Mouse (Mus musculus) left cerebral cortex, adult 18-20 months (tissue): ENCODE data around the gene F2. TPM values are rescaled to one million over a fixed set of nuclear protein-coding genes. Genes with fewer than 3 reads are reported as not detected.
"Not testable (repeated sequence)": the region's sequence is repeated elsewhere in the genome, so short reads cannot be mapped to it uniquely, and the experiment has no call there.

Experiments used
- DNase-seq, 2 experiments: peaks; one replicate each; pipeline ENCODE4 v3.0.0; 2021 to 2022; ENCODE audit warnings: low spot score in 2 of 2, mixed read lengths in 1 of 2
- total RNA-seq, 2 experiments: library from RNA; stranded (reverse); gene quantifications; 2 replicates each; pipeline ENCODE4 v1.2.3; 2021

Gene F2
- total RNA-seq, 2 experiments from 2014 or later, result 0.14 TPM; not detected in 1

DNA sequence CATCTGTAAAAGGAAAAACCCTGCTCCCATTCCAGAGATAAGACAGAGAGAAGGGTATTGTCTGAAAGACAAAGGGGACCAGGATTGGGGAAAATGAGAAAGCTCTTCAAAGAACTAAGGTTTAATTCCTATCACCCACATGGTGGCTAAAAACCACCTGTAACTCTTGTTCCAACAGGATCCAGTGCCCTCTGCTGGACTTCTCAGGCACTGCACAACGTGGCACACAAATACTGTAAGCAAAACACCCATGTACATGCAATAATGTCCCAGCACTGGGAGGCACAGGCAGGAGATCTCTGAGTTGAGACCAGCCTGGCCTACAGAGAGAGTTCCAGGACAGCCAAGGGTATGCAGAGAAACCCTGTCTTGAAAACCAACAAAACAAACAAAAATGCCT is 10.5 kb upstream of the F2 start:
- peak; percentile 43 to 64 for DNase-seq

DNA sequence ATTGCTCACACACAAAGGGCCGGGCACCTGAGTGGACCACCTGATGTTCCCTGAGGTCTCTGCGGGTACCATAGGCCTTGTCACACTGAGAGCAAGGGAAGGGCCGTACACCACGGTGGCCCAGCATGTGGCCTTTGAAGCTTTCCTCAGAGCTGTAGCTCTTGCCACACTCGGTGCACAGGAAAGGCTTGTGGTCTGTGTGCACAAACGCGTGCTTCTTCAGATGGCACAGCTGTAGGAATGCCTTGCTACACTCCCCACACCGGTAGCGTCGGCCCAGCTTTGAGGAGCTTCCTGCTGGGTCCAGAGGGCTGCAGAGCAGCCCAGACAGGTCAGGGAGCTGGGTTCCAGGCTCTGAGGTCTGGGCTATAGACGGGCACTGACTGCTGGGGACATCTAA is 9.6 kb upstream of the F2 start:
- no peak for DNase-seq

DNA sequence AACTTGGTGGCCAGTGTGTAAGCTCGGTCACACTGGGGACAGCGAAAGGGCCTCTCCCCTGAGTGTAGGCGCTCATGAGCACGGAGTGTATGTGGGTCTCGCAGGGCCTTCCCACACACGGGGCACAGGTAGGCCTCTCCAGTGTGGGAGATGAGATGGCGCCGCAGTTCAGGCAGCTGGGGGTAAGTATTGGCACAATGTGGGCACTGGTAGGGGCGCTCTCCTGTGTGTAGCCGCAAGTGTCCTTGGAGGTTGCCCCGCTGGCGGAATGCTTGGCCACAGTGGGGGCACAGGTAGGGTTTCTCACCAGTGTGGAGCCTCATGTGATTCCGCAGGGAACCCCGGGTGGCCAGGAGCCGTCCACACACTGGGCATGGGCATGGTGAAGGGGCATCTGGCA is 9.1 kb upstream of the F2 start:
- DNase-seq, result no peak

DNA sequence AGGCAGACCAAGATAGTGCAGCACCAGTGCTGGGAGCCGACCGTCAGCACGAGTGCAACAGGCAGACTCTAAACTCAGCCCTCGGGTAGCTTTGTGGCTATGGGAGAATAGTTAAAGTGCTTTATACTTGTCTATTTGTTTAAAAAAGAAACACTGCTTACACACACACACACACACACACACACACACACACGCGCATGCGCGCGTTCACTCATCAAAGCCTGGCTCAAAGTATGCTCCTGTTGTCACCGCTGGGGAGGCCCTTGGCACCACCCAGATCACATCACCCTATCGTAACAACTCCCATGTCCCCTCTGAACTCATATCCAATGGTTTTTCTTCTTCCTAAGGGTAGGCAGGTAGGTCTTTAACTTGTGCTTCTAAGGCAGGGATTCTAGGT is 7.8 kb upstream of the F2 start:
- DNase-seq, result no peak

DNA sequence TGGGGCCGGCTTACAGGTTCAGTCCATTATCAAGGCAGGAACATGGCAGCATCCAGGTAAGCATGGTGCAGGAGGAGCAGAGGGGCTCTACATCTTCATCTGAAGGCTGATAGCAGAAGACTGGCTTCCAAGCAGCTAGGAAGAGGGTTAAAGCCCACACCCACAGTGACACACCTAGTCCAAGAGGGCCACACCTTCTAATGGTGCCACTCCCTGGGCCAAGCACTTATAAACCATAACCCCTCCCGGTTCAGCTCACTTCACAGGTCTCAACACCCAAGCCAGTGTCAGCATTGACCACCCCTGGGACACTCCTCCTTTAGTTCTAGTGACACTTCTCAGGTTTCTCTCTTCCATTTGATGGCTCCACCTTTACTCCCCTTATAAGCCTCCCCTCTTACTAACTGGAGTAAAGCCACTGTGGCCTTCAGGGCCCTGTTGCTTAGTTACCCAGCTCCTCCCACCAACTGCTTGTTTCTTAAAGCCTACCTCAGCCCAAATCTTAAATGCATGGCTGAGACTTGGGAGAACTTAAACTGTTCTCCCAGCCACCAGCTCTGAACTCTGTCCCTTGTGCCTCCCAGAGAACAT is 6.7 kb upstream of the F2 start:
- DNase-seq, result no peak

DNA sequence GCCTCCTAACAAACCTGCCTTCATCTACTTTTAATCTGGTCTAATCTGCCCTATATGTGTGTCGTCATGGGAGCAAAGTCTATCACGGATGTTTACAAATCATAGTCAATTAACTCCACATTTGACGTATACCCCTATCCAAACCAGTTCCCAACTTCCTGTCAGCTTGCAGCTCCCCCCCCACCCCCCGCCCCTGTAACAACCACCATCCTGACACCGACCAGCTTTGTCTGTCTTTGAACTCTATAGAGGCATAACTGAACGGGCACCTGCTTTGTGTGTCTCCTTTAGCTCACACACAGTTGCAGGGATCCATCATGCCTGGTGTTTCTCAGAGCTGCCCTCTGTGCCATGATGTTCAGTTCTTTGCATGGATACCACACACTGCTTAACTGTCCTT is 2.7 kb upstream of the F2 start:
- no peak for DNase-seq

DNA sequence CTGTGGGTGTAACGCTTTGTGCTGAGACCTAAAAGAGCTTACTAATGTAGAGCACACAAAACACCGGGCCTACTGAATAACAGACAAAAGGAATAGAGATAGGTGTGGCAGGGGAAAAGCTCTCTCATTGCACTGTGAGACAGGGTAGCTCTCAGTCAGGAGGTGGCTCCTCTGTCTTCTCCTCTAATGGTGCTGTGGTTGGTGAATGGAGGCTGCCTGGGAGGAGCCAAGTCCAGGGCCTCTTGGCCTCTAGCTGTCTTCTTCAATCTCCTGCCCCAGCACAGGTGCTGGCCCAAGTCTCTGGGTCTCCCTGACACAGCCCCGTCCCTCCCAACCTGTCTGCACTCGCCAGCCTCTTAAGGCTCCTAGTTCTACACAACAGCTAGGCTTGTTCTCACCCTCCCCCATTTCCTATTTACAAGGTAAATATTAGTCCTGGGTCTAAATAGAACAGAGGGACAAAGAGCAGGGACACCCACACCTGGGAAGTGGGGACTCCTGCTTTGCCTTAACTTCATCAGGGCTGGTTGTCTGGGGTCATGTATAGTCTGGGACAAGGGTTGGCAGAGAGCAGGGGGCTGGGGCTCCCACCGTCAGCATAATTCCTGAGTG is 619 bp upstream of the F2 start:
- no peak for DNase-seq

DNA sequence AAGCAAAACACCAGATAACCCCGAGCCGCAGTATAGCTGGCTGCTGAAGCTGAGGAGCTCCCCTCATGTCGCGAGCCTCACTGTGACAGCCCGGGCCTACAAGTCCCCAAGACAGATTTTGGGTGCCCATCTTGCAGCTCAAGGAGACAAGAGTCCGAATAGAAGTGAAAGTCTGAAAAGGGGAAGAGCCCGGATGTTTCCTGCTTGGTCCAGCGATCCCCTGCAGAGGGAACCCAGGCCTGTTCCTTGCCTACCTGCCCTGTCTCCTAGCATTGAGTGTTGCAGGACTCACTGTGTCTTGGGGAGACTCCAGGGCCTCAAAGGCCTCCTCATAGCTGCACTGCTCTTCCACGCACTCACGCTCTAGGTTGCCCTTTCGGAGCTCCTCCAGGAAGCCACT is 728 bp downstream of the F2 start:
- DNase-seq, result no peak

DNA sequence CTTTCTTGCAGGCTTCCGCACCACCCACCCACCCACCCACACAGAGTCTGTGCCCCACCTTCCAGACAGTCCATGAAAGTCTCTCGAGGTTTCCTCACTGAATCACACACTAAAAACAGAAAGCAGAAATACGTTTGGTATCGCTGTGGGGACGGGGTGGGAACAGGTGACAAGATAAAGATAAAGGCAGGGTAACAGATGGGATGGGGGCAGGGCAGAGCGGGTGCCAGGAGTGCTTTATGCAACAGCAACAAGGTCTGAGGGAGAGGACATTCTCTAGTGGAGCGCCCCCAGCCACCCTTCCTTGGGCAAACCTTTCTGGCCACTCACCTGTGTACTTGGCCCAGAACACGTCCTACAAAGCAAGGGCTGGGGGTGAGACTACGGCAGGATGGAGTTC is 1.4 kb downstream of the F2 start:
- peak in 1 of 2 experiments; percentile 23 for DNase-seq

DNA sequence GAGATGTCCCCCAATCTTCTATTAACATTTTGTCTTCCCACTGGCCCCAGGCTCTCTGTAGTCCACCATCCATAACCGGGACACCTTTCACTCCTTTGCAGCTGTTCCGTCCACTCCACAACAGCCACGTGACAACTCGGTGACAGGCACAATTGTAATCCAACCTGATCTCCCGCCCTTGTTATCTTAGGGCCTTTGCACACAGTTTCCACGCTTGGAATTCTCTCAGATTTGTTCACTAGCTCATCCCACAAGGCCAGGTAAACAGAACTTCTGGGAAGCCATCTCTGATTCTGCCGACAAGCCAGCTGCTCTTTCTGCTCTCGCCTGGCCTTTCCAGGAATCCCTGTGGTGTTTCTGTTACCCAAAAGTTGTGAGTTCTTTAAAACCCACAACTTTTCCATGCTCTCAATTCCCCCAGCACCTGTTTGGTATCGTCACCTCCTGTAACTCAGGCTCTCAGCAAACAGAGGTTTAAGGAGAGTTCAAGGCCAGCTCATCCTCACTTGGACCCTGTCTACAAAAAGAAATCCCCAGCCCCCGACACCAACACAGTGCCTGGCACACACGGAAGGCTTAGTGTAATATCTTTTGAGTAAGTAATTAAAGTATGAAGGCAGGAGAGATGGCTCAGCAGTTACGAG is 2.8 kb downstream of the F2 start:
- DNase-seq, result no peak

DNA sequence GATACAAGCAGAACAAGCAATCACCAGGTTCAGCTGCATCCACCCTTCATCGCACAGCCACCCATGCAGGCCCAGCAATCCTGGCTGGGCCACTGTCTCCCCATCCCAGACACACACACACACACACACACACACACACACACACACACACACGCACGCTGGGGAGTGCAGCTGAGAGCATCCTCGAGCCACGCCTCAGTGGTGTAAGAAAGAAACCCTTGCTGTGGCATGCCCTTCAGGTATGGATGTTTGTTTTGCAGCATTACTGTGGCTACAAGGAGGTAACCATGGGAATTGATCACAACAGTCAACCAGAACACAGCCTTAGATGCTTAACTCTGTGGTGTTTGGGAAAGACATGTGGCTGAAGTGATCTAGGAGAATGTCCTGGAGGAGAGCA is 3.9 kb downstream of the F2 start:
- DNase-seq, result no peak

DNA sequence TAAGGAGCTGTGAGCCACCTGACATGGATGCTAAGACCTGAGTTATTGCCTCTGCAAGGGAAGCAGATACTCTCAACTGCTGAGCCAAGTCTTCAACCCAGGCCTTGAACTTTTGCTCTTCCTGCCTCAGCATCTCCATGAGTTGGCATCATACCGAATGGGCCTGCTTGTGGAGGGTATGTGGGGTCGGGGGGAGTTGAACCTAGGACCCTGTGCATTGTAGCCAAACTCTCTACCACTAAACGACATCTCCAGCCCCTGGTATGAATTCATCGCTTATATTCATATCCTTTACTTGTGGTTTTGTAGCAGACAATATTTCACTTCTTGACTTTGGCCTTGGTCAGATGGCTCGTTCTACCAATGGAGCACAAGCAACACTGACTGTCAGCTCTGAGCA is 4.4 kb downstream of the F2 start:
- no peak for DNase-seq

DNA sequence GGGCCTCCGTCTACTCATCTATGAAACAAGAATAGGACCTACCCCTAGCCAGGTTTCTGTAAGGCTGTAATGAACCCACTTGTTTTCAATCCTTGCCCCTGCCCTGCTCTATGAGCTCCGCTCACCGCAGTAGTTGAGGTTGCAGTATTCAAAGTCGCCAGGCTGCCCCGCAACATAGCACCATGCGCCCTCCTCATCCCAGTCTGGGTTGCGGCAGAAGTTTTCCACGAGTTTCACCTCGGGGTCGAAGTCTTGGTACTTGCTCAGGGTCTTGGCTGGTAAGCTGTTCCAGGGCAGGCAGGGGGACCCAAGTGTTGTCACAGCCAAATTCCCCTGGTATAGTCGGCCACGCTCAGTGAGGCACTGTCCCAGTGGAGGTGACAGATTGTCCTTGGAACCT is 5.8 kb downstream of the F2 start:
- no peak for DNase-seq

DNA sequence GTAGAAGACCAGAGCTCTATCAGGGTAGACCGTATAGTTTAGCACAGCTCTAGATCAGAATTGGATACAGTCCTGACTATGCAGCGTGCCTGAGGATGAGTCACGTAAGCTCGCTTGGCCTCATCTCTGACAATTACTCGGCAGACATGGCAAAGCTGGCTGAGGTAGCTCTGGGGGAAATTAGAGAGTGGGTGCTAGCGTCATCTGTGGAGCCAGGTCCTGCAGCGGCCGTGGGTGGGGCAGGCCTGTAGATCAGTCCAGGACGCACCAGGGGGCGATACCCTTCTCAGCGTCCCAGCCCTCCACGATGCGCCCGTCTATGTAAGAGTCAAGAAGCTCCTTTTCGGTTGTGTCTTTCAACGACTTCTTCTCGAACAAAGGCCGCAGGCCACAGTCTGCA is 6.5 kb downstream of the F2 start:
- peak; percentile 24 to 32 for DNase-seq

DNA sequence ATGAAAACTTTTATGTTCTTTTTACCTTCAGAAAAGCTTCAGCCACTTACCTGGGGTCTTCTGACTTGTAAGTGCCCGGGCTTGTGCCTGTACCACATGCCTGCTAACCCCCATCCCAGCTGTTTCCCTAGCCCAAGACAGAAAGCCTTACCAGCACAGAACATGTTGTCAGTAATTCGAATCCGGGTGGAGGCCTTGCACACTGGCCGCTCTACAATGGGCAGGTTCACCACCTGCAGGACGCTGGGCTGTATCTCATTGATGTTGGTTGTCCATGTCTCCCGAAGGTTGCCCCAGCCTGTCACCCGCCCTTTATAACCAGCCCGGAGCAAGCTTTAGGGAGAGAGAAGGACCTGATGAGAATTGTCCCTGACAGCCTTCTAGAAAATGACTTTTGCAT is 8.0 kb downstream of the F2 start:
- no peak for DNase-seq

DNA sequence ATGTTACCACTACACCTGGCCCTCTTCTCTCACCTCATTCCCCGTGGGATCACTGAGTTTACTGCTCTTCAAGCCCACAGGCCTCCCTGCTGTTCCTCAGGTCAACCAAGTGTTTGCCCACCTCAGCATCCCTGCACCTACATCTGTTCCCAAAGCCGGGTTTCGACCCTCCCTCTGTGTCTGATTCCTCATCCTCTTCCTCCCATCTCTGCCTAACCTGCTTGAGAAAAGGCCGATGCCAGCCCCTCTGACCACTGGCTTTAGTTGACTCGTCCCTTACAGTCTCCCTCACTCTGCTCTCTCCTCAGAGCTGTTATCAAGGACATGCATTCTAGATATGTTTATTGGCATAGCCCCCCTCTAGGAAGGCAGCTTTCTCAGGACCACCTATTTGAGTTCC is 8.7 kb downstream of the F2 start:
- DNase-seq, result no peak

DNA sequence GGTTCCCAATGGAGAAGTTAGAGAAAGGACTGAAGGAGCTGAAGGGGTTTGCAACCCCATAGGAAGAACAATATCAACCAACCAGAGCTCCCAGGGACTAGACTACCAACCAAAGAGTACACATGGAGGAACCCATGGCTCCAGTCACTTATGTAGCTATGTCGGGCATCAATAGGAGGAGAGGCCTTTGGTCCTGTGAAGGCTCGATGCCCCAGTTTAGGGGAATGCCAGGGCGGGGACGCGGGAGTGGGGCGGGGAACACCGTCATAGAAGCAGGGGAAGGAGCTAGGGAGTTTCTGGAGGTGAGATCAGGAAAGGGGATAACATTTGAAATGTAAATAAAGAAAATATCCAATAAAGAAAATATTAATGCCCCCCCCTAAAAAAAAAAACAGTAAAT is 12.8 kb downstream of the F2 start:
- DNase-seq, result not testable (repeated sequence)

DNA sequence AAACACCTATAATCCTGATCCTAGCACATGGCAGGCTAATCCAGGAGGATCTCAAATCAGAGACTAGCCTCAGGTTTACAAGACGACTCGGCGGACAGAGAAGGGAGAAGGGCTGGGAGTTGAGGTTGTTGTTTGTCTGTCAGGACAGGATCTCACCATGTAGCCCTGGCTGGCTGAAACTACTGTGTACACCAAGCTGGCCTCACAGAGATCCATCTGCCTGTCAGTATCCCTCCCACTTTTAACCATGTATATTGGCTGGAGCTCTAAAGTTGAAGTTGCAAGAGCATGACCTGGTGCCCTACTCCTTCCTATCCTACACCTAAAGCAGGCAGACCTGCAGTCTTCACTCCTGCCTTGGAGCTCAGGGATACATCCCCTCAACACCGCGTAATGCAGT is 13.9 kb downstream of the F2 start:
- DNase-seq, result no peak

DNA sequence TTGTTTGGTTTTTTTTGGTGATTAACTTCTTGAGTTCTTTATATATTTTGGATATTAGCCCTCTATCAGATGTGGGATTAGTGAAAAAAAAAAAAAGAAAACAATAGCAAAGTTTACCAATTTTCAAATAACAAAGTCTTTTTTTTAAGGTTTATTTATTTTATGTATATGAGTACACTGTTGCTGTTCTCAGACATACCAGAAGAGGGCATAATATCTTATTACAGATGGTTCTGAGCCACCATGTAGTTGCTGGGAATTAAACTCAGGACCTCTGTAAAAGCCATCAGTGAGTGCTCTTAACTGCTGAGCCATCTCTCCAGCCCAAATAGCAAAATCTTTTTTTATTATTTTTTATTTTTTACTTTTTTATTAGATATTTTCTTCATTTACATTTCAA is 26.8 kb downstream of the F2 start:
- not testable (repeated sequence) for DNase-seq

DNA sequence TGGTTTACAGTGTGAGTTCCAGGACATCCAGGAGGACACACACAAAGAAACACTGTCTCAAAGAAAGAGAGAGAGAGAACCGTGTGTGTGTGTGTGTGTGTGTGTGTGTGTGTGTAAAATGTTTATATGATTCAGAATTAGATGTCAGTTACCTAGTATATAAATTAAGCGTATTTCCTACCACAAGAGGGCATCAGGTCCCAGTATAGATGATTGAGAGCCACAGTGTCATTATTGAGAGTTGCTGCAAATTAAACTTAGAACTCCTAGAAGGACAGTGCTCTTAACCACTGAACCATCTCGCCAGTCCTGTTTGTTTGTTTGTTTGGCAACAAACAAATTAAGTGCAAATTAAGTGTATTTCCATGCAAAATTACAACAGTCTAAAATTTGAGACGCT is 33.8 kb downstream of the F2 start:
- DNase-seq, result no peak

DNA sequence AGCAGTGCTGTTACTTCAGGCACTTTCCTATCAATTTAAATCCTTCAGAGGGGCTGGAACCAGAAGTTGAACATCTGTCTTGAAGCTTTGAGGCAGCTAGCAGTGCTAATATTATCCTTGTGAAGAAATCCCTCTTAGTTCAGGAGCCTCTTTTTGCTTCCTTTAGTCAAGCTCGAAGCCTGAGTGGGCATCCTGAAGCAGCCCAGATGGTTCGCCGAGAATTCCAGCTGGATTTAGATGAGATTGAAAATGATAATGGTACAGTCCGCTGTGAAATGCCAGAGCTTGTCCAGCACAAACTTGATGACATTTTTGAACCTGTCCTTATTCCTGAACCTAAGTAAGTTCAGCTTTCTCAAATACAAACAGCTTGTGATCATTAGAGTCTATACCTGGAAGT is 35.7 kb downstream of the F2 start:
- DNase-seq, result peak; percentile 15 to 19

DNA sequence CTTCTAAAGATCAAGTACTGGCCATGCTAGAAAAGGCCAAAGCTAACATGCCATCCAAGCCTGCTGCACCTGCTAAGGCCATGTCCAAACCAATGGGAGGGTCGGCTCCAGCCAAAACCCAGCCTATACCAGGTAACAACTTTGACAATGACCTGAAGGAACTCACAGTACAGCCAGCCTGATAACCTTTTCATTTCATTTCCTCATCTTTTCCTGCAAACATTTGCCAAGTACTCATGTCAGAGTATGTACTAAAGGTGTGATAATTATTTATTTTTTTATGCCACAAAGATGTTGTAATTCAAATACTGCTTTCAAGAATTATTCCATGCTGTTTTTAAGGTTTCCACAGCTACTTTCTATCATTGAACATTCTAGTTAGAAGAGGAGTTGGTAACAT is 50.0 kb downstream of the F2 start:
- DNase-seq, result no peak

DNA sequence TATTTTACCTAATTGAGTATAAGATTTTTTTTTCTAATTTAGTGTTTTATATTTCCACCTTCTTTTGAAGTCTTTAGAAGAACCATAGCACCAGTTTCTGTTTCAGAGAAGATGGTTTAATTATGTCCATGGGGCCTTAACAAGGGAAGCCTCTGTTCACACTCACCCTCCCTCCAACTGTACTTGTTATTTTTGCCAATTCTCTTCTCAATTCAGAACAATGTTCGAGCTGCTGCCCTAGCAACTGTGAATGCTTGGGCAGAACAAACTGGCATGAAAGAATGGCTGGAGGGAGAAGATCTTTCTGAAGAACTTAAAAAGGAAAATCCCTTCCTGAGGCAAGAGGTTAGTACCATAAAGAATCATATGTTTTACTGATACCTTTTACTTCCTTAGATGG is 55.3 kb downstream of the F2 start:
- DNase-seq, result peak; percentile 6 to 24
